Mouse (Mus musculus): ENCODE measurements around the gene Med13l.

Med13l gene

DNA sequence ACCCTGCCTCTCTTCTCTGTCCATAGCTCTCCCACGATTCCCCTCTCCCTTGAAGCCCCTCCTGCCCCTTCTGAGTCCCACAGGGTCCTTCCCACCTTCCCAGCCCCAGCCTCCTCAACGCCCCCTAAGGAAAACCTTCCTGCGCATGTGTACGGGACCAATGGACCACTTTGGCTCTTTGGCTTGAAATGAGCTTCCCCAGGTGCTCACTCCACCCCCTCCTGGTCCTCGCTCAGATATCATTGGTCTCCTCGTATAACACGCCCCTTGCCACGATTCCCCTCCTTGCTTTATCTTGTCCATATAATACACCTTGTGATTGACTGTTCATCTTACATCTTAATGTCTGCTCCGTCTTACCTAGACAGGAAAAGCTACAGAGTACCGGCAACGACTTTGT is 237.3 kb downstream of the Med13l start:
- DNase-seq (ENCODE audit: low spot score): no peak

DNA sequence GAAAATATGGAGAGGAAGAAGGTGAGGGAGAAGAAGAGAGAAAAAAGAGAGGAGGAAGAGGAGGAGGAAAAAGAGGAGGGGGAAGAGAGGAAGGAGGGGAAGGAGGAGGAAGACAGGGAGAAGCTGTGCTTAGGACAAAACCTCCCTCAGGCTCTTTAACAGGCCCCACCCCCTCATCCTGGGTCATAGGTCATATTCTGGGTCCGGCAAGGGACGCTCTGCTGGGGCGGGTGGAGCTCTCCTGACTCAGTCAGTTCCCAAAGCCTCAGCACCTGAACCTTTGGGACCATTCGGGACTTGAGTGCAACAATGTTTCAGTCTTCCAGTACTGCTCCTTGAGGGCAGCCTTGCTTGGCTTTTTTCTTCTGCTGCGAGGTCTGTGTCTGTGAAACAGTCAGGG is 241.1 kb downstream of the Med13l start:
- no peak for DNase-seq (ENCODE audit: low spot score)

DNA sequence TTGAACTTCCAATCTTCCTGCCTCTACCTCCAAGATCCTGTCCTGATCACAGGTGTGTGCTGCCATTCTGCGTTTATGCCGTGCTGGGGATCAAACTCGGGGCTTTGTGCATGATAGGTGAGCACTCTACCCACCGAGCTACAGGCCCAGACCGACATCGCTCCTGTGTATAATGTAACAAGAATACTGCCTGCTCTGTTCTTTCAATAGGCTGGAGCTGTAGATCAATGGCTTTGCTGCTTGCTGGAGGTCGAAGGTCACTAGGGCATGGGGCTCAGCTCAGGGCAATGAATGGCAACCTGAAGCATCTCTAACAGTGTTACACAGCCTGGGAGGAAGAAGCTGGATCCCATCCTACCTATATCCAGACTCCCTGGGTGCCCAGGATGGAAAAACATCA is 241.6 kb downstream of the Med13l start:
- DNase-seq (ENCODE audit: low spot score): no peak

DNA sequence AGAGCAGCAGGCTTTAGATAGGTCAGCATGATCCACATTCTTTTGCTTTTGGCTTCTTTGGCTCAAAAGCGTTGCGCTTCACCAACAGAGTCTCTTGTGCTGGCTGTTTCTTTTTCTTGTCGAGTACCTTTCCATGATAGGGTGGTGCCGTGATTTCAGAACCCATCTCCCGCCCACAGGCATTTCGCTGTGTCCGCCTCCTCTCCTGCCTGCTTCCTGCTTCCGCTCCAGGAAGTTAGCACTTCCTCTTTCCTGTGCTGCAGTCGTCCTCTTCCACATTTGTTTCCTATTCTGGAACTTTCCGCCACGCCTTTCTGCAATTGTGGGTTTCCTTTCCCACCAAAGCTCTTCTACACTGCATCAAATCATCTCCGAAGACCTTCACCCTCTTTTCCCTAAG is 248.5 kb downstream of the Med13l start:
- no peak for DNase-seq (ENCODE audit: low spot score)

DNA sequence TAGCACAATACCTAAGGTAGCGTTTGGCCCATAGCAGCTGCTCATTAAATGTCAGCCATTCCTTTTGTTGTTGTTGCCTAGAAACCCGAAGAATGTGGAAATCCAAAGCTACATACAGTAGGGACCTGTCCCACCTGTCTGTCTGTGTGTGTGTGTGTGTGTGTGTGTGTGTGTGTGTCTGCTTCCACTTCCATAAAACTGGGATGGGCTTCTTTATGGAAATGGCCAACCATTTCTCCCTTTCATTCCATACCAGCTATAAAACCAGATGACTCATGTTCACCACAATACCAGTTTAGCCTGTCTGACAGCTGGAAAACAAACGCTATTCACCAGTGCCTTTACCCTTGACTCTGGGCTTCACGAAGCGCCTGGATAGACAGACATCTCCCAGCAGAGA is 249.1 kb downstream of the Med13l start:
- peak; percentile 57 for DNase-seq (ENCODE audit: low spot score)

DNA sequence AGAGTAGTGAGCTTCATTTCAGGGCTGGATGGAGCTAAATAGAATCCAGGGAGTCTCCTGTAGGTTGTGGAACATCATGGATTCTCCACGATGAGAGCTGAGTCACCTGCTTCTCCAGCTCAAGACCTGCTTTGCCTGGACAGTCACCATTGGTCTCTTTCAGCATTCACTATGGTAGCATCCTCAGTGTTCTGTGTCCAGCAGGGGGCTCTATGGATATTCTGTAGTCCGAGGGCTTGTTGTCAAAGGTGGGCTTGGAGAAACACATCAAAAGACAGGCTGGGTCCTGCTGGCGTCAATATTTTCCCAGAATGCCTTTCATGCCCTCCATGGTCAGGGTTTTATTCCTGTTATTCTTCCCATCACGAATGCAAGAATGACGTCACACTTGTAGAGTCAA is 251.2 kb downstream of the Med13l start:
- no peak for DNase-seq (ENCODE audit: low spot score)

DNA sequence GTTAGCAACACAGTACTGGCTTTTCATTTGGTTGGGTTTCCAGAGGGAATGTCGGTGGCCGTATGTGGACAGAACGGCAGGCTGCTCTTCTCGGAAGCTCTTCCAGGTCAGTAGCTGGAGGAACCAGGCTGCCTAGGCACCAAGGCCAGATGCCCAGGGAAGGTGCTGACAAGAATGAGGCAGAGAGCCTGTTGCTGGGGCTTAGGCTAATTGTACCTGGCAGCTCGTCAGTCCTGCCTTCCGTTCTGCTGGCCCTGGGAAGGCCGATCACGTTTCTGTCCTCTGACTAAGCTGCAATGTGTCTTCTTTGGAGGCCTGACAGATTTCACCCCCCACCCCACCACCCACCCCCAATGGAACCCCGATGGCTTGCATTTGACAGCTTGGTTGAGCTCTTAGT is 251.9 kb downstream of the Med13l start:
- DNase-seq (ENCODE audit: low spot score): no peak

DNA sequence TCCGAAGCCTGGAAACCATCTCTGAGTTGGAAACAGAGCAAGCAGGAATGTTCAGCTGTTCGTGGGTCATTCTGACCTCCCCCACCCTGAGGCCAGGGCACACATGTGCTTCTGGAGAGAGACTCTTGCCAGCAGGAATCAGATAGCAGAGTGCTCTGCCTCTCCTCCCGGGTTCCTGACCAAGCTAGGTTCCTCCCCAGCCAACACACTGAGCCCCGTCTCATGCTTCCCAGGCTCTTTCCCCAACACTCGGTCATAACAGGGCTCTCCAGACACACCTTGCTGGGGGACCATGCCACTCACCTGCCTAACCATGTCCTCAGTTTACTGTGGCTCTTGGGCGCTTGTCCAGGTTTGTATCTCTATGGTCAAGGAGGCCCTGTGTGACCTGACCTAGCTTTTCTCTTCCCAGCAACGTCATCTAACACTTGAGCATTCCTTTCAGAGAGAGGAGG is 252.5 kb downstream of the Med13l start:
- DNase-seq (ENCODE audit: low spot score): no peak

DNA sequence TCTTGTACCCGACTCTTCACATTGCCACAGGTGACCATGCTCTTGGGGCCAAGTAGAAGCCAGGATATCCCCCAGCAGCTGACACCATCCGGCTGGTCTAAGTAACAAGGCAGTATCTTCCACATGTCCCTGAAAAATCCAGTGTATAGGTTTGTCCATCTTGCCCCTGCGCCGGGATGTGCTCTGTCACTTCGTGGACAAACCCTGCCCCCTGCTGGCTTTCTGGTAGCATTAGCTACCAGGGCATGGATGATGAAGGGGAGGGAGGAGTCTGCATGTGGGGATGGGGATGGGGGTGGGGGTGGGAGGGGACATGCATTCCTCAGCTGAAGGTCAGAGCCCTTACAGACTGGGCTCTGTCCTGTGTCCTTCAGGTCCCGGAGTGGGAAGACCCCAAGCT is 253.6 kb downstream of the Med13l start:
- peak; percentile 63 for DNase-seq (ENCODE audit: low spot score)
